Mouse (Mus musculus) MEL-GATA-1-ER (cell line): Measurements from ENCODE around the gene Hk1.

Source experiments
- DNase-seq: peaks from one replicate; pipeline ENCODE4 v3.0.0-alpha.2; 2012; ENCODE audit warnings: low read depth; ENCODE audit errors: extremely low read depth

Gene Hk1

GRCm38 (mm10) chr10:62225839-62226238, 153.9 kb downstream of the Hk1 start:
- no peak for DNase-seq

GRCm38 (mm10) chr10:62224231-62224630, 155.5 kb downstream of the Hk1 start:
- no peak for DNase-seq

GRCm38 (mm10) chr10:62222777-62223176, 156.9 kb downstream of the Hk1 start:
- no peak for DNase-seq

GRCm38 (mm10) chr10:62221647-62222046, 158.1 kb downstream of the Hk1 start:
- no peak for DNase-seq

- DNase-seq = no peak
Measured at GRCm38 (mm10) chr10:62220732-62221514, 158.8 kb downstream of the Hk1 start.
